Mouse (Mus musculus): ENCODE measurements around the gene Exosc2. TPM values are rescaled to one million over a fixed set of nuclear protein-coding genes. Genes with fewer than 3 reads are reported as not detected.
A peak's percentile ranks its signal among the peaks of the same experiment; 100 is the strongest.
"Not testable (repeated sequence)": the region's sequence is repeated elsewhere in the genome, so short reads cannot be mapped to it uniquely, and the experiment has no call there.

Gene Exosc2
- polyA plus RNA-seq, 1 experiment from 2014 or later, result 49.4 TPM

DNA sequence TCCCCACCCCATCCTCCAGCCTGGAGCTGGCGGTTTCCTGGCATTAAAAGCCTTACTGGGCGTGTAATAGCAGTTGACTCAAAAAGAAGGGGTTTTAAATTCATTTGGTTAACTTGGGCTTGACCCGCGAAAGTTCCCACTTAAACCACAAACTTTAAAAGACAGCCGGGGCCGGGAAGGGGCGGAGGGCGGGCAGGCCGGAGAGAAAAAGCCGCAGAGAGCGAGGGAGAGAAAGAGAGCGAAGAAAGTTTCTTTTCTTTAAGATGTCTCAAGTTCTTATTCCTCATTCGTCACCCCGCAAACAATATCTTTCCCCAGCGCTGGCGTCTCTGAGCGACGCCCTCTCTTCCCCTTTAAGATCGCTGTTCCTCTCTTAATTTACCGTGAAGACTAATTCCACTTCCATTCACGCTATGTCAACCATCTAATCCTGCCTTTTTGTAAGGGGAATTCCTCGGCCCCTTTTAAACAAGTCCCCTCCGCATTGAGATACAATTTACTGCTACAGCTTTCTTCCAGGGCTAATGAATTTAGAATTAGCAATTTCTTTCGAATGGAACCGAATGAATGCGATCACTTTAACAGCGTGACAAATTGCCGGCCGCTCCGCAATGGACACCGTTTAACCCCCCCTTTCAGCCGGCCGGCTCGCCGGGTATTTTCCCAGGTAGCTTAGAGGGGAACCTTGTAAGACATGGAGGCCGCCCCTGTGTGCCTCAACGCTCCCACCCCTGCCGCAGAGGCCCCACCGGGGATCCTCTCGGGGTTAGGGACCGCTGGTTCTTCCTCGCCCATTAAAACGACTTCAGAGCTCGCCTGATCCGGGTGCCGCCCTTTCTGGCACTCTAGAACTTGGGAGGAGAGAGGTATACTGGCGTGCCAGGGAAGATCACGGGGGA is 29.7 kb upstream of the Exosc2 start:
- peaks cover 55% of the 10 kb centered on the region for H3K4me1 ChIP-seq
- no peak overlapping the region for H3K27ac ChIP-seq
- 1% methylated on average over 48 of the region's 48 CpGs for WGBS

GRCm38 (mm10) chr2:31641508-31641830 is 29.0 kb upstream of the Exosc2 start:
- Histone ChIP-seq H3K27me3 (peaks cover 99% of the 10 kb centered on the region), H3K36me3 (no peaks in the 10 kb centered on the region), H3K9ac (no peak overlapping the region), H3K9me3 (replicated peaks) (no peaks in the 10 kb centered on the region), H3K4me2 (replicated peaks) (peak overlapping the region; percentile 16; the same call in 1 of the 2 replicates), H3K27ac (no peak overlapping the region), H3K4me1 (peaks cover 49% of the 10 kb centered on the region), H3K4me3 (peak overlapping the region; percentile 19)
- no peak for ATAC-seq (ENCODE audit: low FRiP score)
- under 1% methylated on average over 11 of the region's 11 CpGs for WGBS

More for the DNA sequence above, 29.7 kb upstream of the Exosc2 start:
- peak; percentile 39; the same call in 1 of the 2 replicates for ATAC-seq (ENCODE audit: low FRiP score)
- H3K36me3 ChIP-seq, result no peaks in the 10 kb centered on the region
- peak overlapping the region; percentile 22; the same call in 1 of the 2 replicates for H3K4me2 ChIP-seq (replicated peaks)
- H3K4me3 ChIP-seq, result peak overlapping the region; percentile 19
- no peak overlapping the region for H3K9ac ChIP-seq
- H3K9me3 ChIP-seq (replicated peaks), result no peaks in the 10 kb centered on the region
- H3K27me3 ChIP-seq, result peaks cover 99% of the 10 kb centered on the region

DNA sequence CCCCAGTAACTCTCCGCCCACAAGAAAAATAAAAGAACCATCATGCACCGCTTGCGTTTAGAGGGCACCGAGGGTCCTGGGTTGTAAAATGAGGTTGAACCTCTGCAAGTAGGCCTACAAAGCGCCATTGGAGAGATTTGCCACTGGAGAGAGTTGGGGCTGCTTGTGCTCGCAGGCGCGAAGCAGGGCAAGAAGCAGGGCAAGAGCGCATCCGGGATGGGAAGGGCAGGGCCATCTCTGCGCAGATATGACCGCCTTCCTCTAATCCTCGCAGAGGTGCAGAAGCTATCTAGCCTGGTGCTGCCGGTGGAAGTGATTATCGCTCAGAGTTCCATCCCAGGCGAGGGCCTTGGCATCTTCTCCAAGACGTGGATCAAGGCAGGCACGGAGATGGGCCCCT is 28.6 kb upstream of the Exosc2 start:
- 4% methylated on average over 18 of the region's 18 CpGs for WGBS
- Histone ChIP-seq H3K4me3 (peak overlapping the region; percentile 19), H3K4me2 (replicated peaks) (peak overlapping the region; percentile 21; the same call in 1 of the 2 replicates), H3K9me3 (replicated peaks) (no peaks in the 10 kb centered on the region), H3K4me1 (peaks cover 44% of the 10 kb centered on the region), H3K27ac (no peak overlapping the region), H3K27me3 (peaks cover 99% of the 10 kb centered on the region), H3K36me3 (no peaks in the 10 kb centered on the region), H3K9ac (no peak overlapping the region)
- ATAC-seq (ENCODE audit: low FRiP score), result no peak

DNA sequence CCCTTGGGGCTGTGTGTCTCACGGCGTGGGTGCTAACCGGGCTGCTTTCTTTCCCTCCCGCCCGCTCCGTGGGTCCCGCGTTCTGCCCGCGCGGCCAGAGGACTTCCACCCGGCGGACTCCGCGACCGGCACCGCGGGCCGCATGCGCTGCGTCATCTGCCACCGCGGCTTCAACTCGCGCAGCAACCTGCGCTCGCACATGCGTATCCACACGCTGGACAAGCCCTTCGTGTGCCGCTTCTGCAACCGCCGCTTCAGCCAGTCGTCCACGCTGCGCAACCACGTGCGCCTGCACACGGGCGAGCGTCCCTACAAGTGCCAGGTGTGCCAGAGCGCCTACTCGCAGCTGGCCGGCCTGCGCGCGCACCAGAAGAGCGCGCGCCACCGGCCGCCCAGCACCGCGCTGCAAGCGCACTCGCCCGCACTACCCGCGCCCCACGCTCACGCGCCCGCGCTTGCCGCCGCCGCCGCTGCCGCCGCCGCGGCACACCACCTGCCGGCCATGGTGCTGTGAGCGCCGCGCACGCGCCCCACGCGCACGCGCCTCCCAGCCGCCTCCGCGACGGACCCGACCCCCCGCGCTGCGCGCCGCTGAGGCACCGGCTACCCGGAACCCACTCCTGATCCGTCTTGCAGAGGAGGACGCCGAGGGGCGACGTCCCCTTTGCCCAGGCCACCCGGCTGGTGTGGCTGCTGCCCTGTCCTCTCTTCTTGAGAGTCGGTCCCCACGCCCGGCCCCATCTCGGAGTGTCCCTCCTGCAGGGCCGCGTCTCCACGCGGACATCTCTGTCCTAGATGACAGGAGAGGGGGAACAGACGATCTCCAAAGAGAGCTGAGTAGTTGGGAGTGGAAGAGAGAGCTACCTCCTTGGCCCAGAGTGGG is 16.3 kb upstream of the Exosc2 start:
- Histone ChIP-seq H3K36me3 (no peaks in the 10 kb centered on the region), H3K4me3 (peak overlapping the region; percentile 56), H3K9ac (peak overlapping the region; percentile 55), H3K27me3 (peaks cover 97% of the 10 kb centered on the region), H3K27ac (no peak overlapping the region), H3K9me3 (replicated peaks) (no peaks in the 10 kb centered on the region), H3K4me1 (peaks cover 11% of the 10 kb centered on the region), H3K4me2 (replicated peaks) (peak overlapping the region; percentile 96)
- WGBS, result 1% methylated on average over 77 of the region's 109 CpGs
- peak; percentile 63 for ATAC-seq (ENCODE audit: low FRiP score)

- no peaks in the 10 kb centered on the region for H3K36me3 ChIP-seq
- ATAC-seq (ENCODE audit: low FRiP score), result 0 out of 2 replicates have a peak, but pooled peaks have one; percentile 8
- peak overlapping the region; percentile 55; the same call in 1 of the 2 replicates for H3K9ac ChIP-seq
- H3K4me2 ChIP-seq (replicated peaks), result peak overlapping the region; percentile 96
- 11% methylated on average over 22 of the region's 22 CpGs for WGBS
- H3K4me3 ChIP-seq, result peak overlapping the region; percentile 56
- H3K27me3 ChIP-seq, result peaks cover 97% of the 10 kb centered on the region
- no peak overlapping the region for H3K27ac ChIP-seq
- no peaks in the 10 kb centered on the region for H3K9me3 ChIP-seq (replicated peaks)
- H3K4me1 ChIP-seq, result peaks cover 11% of the 10 kb centered on the region
These were observed 15.5 kb upstream of the Exosc2 start for GRCm38 (mm10) chr2:31654854-31655559.

- Histone ChIP-seq H3K4me2 (replicated peaks) (no peak overlapping the region), H3K4me3 (no peak overlapping the region), H3K36me3 (no peaks in the 10 kb centered on the region), H3K9ac (no peak overlapping the region), H3K4me1 (peaks cover 11% of the 10 kb centered on the region), H3K27ac (no peak overlapping the region), H3K9me3 (replicated peaks) (no peaks in the 10 kb centered on the region), H3K27me3 (peaks cover 93% of the 10 kb centered on the region)
- no peak for ATAC-seq (ENCODE audit: low FRiP score)
- WGBS, result 88% methylated on average over 7 of the region's 7 CpGs
These were observed 14.1 kb upstream of the Exosc2 start for GRCm38 (mm10) chr2:31656374-31656773.

- Histone ChIP-seq H3K9ac (no peak overlapping the region), H3K27ac (no peak overlapping the region), H3K4me2 (replicated peaks) (no peak overlapping the region), H3K4me1 (no peaks in the 10 kb centered on the region), H3K27me3 (peaks cover 81% of the 10 kb centered on the region), H3K36me3 (no peaks in the 10 kb centered on the region), H3K4me3 (no peak overlapping the region), H3K9me3 (replicated peaks) (no peaks in the 10 kb centered on the region)
- no peak for ATAC-seq (ENCODE audit: low FRiP score)
- WGBS, result 75% methylated on average over 8 of the region's 8 CpGs
These were observed 7.3 kb upstream of the Exosc2 start for GRCm38 (mm10) chr2:31662939-31663803.

- H3K9ac ChIP-seq, result no peak overlapping the region
- no peaks in the 10 kb centered on the region for H3K9me3 ChIP-seq (replicated peaks)
- 93% methylated on average over 1 of the region's 1 CpGs for WGBS
- ATAC-seq (ENCODE audit: low FRiP score), result no peak
- no peak overlapping the region for H3K4me3 ChIP-seq
- H3K27me3 ChIP-seq, result peaks cover 74% of the 10 kb centered on the region
- H3K4me1 ChIP-seq, result no peaks in the 10 kb centered on the region
- no peak overlapping the region for H3K4me2 ChIP-seq (replicated peaks)
- H3K36me3 ChIP-seq, result no peaks in the 10 kb centered on the region
- H3K27ac ChIP-seq, result no peak overlapping the region
These were observed 6.7 kb upstream of the Exosc2 start for GRCm38 (mm10) chr2:31663804-31664180.

DNA sequence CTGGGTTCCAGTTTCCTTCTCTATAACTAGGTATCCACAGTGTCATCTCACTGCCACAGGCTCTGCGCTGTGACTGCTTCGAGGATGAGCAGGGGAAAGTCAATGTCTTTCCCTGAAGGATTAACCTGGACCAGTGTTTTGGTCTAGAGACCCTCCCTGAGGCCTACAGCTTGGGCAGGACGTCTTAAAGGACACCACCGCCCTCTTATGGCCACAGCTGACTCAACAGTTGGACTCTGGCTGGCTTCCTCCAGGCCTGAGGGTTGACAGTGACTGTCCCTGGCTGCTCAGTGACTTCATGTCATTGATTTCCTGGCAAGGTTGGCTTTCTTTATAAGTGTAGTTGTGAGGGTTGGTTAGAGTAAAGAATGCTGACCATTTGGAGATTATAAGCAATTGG is 3.2 kb upstream of the Exosc2 start:
- H3K9ac ChIP-seq, result no peak overlapping the region
- H3K27me3 ChIP-seq, result peaks cover 48% of the 10 kb centered on the region
- H3K27ac ChIP-seq, result no peak overlapping the region
- peaks cover 10% of the 10 kb centered on the region for H3K4me1 ChIP-seq
- WGBS, result 16% methylated on average over 4 of the region's 4 CpGs
- ATAC-seq (ENCODE audit: low FRiP score), result no peak
- H3K9me3 ChIP-seq (replicated peaks), result no peaks in the 10 kb centered on the region
- peaks cover 2% of the 10 kb centered on the region; the same call in 1 of the 2 replicates for H3K36me3 ChIP-seq
- H3K4me2 ChIP-seq (replicated peaks), result no peak overlapping the region
- H3K4me3 ChIP-seq, result no peak overlapping the region

DNA sequence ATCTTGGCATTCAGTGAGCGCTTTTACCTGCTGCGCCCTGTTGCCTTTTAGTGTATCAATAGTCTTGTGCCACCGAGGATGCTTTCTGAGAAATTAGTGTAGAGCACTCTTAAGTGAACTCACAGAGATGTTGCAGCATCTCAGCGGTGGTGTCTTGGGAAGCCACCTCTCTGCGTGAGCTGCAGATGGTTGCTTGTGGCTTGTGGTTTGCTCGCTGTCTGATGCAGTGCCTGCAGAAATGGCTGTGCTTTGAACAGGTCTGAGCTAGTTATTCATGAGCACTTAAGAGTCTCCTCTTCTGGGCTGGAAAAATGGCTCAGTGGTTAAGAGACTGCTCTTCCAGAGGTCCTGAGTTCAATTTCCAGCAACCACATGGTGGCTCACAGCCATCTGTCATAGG is 8.1 kb downstream of the Exosc2 start:
- Histone ChIP-seq H3K27ac (no peak overlapping the region), H3K36me3 (peaks cover 70% of the 10 kb centered on the region), H3K4me2 (replicated peaks) (no peak overlapping the region), H3K9me3 (replicated peaks) (no peaks in the 10 kb centered on the region), H3K27me3 (no peaks in the 10 kb centered on the region), H3K4me3 (no peak overlapping the region), H3K9ac (no peak overlapping the region), H3K4me1 (no peaks in the 10 kb centered on the region)
- no peak for ATAC-seq (ENCODE audit: low FRiP score)
- 96% methylated on average over 6 of the region's 6 CpGs for WGBS

- not testable (repeated sequence) for H3K4me3 ChIP-seq; H3K4me1 ChIP-seq; H3K4me2 ChIP-seq (replicated peaks); ATAC-seq (ENCODE audit: low FRiP score); H3K9me3 ChIP-seq (replicated peaks); H3K27ac ChIP-seq; H3K27me3 ChIP-seq; H3K9ac ChIP-seq
- 89% methylated on average over 15 of the region's 15 CpGs for WGBS
- H3K36me3 ChIP-seq, result peaks cover 45% of the 10 kb centered on the region
These were observed 10.7 kb downstream of the Exosc2 start for GRCm38 (mm10) chr2:31681051-31681707.
